Mouse (Mus musculus) stomach, postnatal 0 days (tissue): ENCODE measurements around the gene Ing1.

Experiments used
- CTCF ChIP-seq: IDR thresholded peaks from 2 replicates; pipeline ENCODE4 v1.5.1; 2016; ENCODE audit warnings: antibody characterized with exemption, low read depth, mild to moderate bottlenecking, moderate library complexity
- EP300 ChIP-seq: optimal IDR thresholded peaks from 2 replicates; pipeline ENCODE3; 2016; ENCODE audit warnings: antibody characterized with exemption

DNA sequence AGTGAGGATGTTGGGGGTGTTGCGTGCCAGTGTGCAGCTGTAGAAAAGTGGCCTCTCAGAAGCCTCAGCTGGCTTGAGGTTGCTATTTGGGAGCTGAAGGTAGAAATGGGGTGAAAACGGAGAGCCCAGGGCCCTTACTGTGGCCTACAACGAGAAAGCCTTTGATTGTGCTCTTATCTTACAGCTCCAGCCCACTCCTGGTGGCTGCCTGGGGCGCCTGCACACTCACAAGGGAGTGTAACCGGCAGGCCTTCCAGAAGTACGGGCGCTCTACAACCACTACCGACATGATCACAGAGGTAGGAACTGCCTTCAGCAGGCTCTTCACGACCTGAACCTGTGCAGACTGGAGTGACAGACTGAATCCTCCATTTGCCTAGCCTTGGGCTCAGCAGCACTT, 42.7 kb upstream of the Ing1 start:
- TF ChIP-seq CTCF (no peak), EP300 (no peak)
